Mouse (Mus musculus): ENCODE data around the gene Tmem198. TPM values are rescaled to one million over a fixed set of nuclear protein-coding genes. Genes with fewer than 3 reads are reported as not detected.

Gene Tmem198
- polyA plus RNA-seq, 1 experiment = 0.27 TPM

- no peaks in the 10 kb centered on the region for H3K27me3 ChIP-seq (ENCODE audit: control insufficient read depth, insufficient read depth, low read length, poor library complexity, severe bottlenecking)
- H3K4me3 ChIP-seq (ENCODE audit: low read depth, low read length) = no peak overlapping the region
- TF ChIP-seq EP300 (IDR thresholded peaks at IDR 0.05; ENCODE audit: insufficient read depth, low read depth, low read length) (0 out of 2 replicates have a peak, but pooled peaks have one; percentile 23), POLR2A (IDR thresholded peaks at IDR 0.05; ENCODE audit: insufficient read depth, low read length) (no peak), CTCF (IDR thresholded peaks at IDR 0.05; ENCODE audit: low read depth, low read length) (peak; percentile 92)
- peaks cover 8% of the 10 kb centered on the region for H3K4me1 ChIP-seq (ENCODE audit: control insufficient read depth, insufficient read depth, low read length)
- no peak overlapping the region for H3K27ac ChIP-seq (ENCODE audit: insufficient read depth, low read length)
- H3K36me3 ChIP-seq (ENCODE audit: control insufficient read depth, insufficient read depth, low read length, poor library complexity, severe bottlenecking) = no peaks in the 10 kb centered on the region
- H3K9ac ChIP-seq (ENCODE audit: low read depth, poor library complexity, severe bottlenecking) = 0 out of 2 replicates have a peak overlapping the region, but pooled peaks have one; percentile 21
- H3K9me3 ChIP-seq (replicated peaks; ENCODE audit: control insufficient read depth, insufficient read depth, low read length, poor library complexity, severe bottlenecking) = no peaks in the 10 kb centered on the region
Measured at GRCm38 (mm10) chr1:75445751-75446611, 33.4 kb upstream of the Tmem198 start.

- Histone ChIP-seq H3K4me3 (ENCODE audit: low read depth, low read length) (no peak overlapping the region), H3K9me3 (replicated peaks; ENCODE audit: control insufficient read depth, insufficient read depth, low read length, poor library complexity, severe bottlenecking) (no peaks in the 10 kb centered on the region), H3K27me3 (ENCODE audit: control insufficient read depth, insufficient read depth, low read length, poor library complexity, severe bottlenecking) (no peaks in the 10 kb centered on the region), H3K4me1 (ENCODE audit: control insufficient read depth, insufficient read depth, low read length) (peaks cover 8% of the 10 kb centered on the region), H3K36me3 (ENCODE audit: control insufficient read depth, insufficient read depth, low read length, poor library complexity, severe bottlenecking) (no peaks in the 10 kb centered on the region), H3K27ac (ENCODE audit: insufficient read depth, low read length) (no peak overlapping the region), H3K9ac (ENCODE audit: low read depth, poor library complexity, severe bottlenecking) (no peak overlapping the region)
- no peak for TF ChIP-seq POLR2A (IDR thresholded peaks at IDR 0.05; ENCODE audit: insufficient read depth, low read length)
- no peak for TF ChIP-seq EP300 (IDR thresholded peaks at IDR 0.05; ENCODE audit: insufficient read depth, low read depth, low read length)
- no peak for TF ChIP-seq CTCF (IDR thresholded peaks at IDR 0.05; ENCODE audit: low read depth, low read length)
Measured at GRCm38 (mm10) chr1:75446656-75447055, 32.7 kb upstream of the Tmem198 start.

- Histone ChIP-seq H3K4me3 (ENCODE audit: low read depth, low read length) (no peak overlapping the region), H3K27me3 (ENCODE audit: control insufficient read depth, insufficient read depth, low read length, poor library complexity, severe bottlenecking) (no peaks in the 10 kb centered on the region), H3K27ac (ENCODE audit: insufficient read depth, low read length) (no peak overlapping the region)
Measured at GRCm38 (mm10) chr1:75447265-75448051, 31.9 kb upstream of the Tmem198 start.

GRCm38 (mm10) chr1:75448052-75448431 is 31.3 kb upstream of the Tmem198 start:
- H3K9me3 ChIP-seq (replicated peaks; ENCODE audit: control insufficient read depth, insufficient read depth, low read length, poor library complexity, severe bottlenecking) = no peaks in the 10 kb centered on the region
- H3K4me3 ChIP-seq (ENCODE audit: low read depth, low read length) = no peak overlapping the region
- H3K27me3 ChIP-seq (ENCODE audit: control insufficient read depth, insufficient read depth, low read length, poor library complexity, severe bottlenecking) = no peaks in the 10 kb centered on the region
- TF ChIP-seq POLR2A (IDR thresholded peaks at IDR 0.05; ENCODE audit: insufficient read depth, low read length) (no peak), CTCF (IDR thresholded peaks at IDR 0.05; ENCODE audit: low read depth, low read length) (no peak), EP300 (IDR thresholded peaks at IDR 0.05; ENCODE audit: insufficient read depth, low read depth, low read length) (no peak)
- 0 out of 2 replicates have a peak overlapping the region, but pooled peaks have one; percentile 5 for H3K9ac ChIP-seq (ENCODE audit: low read depth, poor library complexity, severe bottlenecking)
- H3K36me3 ChIP-seq (ENCODE audit: control insufficient read depth, insufficient read depth, low read length, poor library complexity, severe bottlenecking) = no peaks in the 10 kb centered on the region
- no peak overlapping the region for H3K27ac ChIP-seq (ENCODE audit: insufficient read depth, low read length)
- peaks cover 4% of the 10 kb centered on the region for H3K4me1 ChIP-seq (ENCODE audit: control insufficient read depth, insufficient read depth, low read length)

More at GRCm38 (mm10) chr1:75447265-75448051, 31.9 kb upstream of the Tmem198 start:
- TF ChIP-seq EP300 (IDR thresholded peaks at IDR 0.05; ENCODE audit: insufficient read depth, low read depth, low read length) = no peak
- TF ChIP-seq CTCF (IDR thresholded peaks at IDR 0.05; ENCODE audit: low read depth, low read length) = no peak
- no peak for TF ChIP-seq POLR2A (IDR thresholded peaks at IDR 0.05; ENCODE audit: insufficient read depth, low read length)
- Histone ChIP-seq H3K9me3 (replicated peaks; ENCODE audit: control insufficient read depth, insufficient read depth, low read length, poor library complexity, severe bottlenecking) (no peaks in the 10 kb centered on the region), H3K4me1 (ENCODE audit: control insufficient read depth, insufficient read depth, low read length) (peaks cover 8% of the 10 kb centered on the region), H3K9ac (ENCODE audit: low read depth, poor library complexity, severe bottlenecking) (0 out of 2 replicates have a peak overlapping the region, but pooled peaks have one; percentile 5), H3K36me3 (ENCODE audit: control insufficient read depth, insufficient read depth, low read length, poor library complexity, severe bottlenecking) (no peaks in the 10 kb centered on the region)

- peaks cover 4% of the 10 kb centered on the region for H3K4me1 ChIP-seq (ENCODE audit: control insufficient read depth, insufficient read depth, low read length)
- H3K27ac ChIP-seq (ENCODE audit: insufficient read depth, low read length) = no peak overlapping the region
- no peaks in the 10 kb centered on the region for H3K36me3 ChIP-seq (ENCODE audit: control insufficient read depth, insufficient read depth, low read length, poor library complexity, severe bottlenecking)
- no peak overlapping the region for H3K9ac ChIP-seq (ENCODE audit: low read depth, poor library complexity, severe bottlenecking)
- H3K4me3 ChIP-seq (ENCODE audit: low read depth, low read length) = no peak overlapping the region
- TF ChIP-seq CTCF (IDR thresholded peaks at IDR 0.05; ENCODE audit: low read depth, low read length) = no peak
- no peaks in the 10 kb centered on the region for H3K9me3 ChIP-seq (replicated peaks; ENCODE audit: control insufficient read depth, insufficient read depth, low read length, poor library complexity, severe bottlenecking)
- no peaks in the 10 kb centered on the region for H3K27me3 ChIP-seq (ENCODE audit: control insufficient read depth, insufficient read depth, low read length, poor library complexity, severe bottlenecking)
Measured at GRCm38 (mm10) chr1:75448937-75449336, 30.4 kb upstream of the Tmem198 start.
